ENCODE assay signal across 14 mouse cellular contexts in the genomic region with DNA sequence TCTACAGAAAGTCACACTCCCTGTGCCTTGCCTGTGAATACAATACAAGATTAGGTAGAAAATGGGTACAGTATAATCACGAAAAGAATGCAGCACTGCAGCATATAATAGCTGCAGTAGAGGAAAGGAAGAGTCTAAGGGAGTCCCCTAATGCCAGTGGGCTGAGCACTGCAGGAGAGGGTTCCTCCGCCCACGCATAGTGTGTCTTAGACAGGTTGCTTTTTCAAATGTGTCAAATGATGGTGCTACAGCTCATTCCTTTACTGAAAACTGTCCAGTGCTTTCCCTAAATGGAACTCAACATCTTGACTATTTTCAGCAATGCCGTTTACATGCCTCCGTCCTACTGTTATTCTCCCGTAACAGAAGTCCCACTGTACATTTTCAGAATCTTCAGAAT. TPM values are rescaled to one million over a fixed set of nuclear protein-coding genes. Genes with fewer than 3 reads are reported as not detected.
A peak's percentile ranks its signal among the peaks of the same experiment; 100 is the strongest.
DNase-seq lines count a peak whose midpoint lies in the region; ATAC-seq lines count a peak whose summit lies in the region.
"Not testable (repeated sequence)": the region's sequence is repeated elsewhere in the genome, so short reads cannot be mapped to it uniquely, and the experiment has no call there.
"Had no signal": no experiment of that assay in that cellular context is flagged by ENCODE, and none has a peak within 500 bp of the region (broad histone marks: within the 10 kb centered on the region; RNA-seq: fewer than 3 reads in every experiment).

No protein-coding gene starts in this region.

- H3K4me1 ChIP-seq in intestine, embryonic 14.5 days (replicated peaks; ENCODE audit: control insufficient read depth, insufficient read depth, low read length); midbrain, embryonic 10.5 days: not testable (repeated sequence)

- not testable (repeated sequence) for H3K36me3 ChIP-seq in intestine, embryonic 14.5 days (ENCODE audit: control insufficient read depth, insufficient read depth, low read length); midbrain, embryonic 10.5 days

- peak; percentile 34 for DNase-seq in CD4-positive helper T cell, adult 2 months (ENCODE audit: low read depth, low spot score)
- DNase-seq in R1 (ENCODE audit: low read depth, low spot score), result peak; percentile 1
- peak; percentile 5 for DNase-seq in gastrocnemius, postnatal 25 days
- peak; percentile 38 for DNase-seq in intestine, embryonic 14.5 days (ENCODE audit: low spot score)
- peak; percentile 56 to 90 for DNase-seq in left cerebral cortex, postnatal 25 days (ENCODE audit: low spot score in 2 of 2)
- DNase-seq in midbrain, embryonic 10.5 days (ENCODE audit: low spot score), result peak; percentile 9
- DNase-seq in right cerebral cortex, adult 2 months (ENCODE audit: low spot score in 2 of 2), result peak; percentile 65 to 67
- DNase-seq in thymus, postnatal 0 days (ENCODE audit: low spot score), result peak; percentile 0

- H3K9ac ChIP-seq in intestine, embryonic 14.5 days (ENCODE audit: low read length), result not testable (repeated sequence)

- not testable (repeated sequence) for H3K4me3 ChIP-seq in intestine, embryonic 14.5 days (ENCODE audit: low read depth, low read length); midbrain, embryonic 10.5 days

- not testable (repeated sequence) for H3K27me3 ChIP-seq in intestine, embryonic 14.5 days (replicated peaks; ENCODE audit: control insufficient read depth, insufficient read depth, low read length); midbrain, embryonic 10.5 days (ENCODE audit: low read depth, poor library complexity, severe bottlenecking)

- not testable (repeated sequence) for H3K9me3 ChIP-seq in intestine, embryonic 14.5 days (ENCODE audit: control insufficient read depth, low read length); midbrain, embryonic 10.5 days (replicated peaks)

- H3K4me2 ChIP-seq in intestine, embryonic 14.5 days (ENCODE audit: low read length), result not testable (repeated sequence)

- ATAC-seq in intestine, embryonic 14.5 days (replicated peaks; ENCODE audit: low FRiP score, low TSS enrichment, low read depth), result not testable (repeated sequence)

- 97% methylated on average over 3 of the region's 6 CpGs for WGBS in intestine, embryonic 14.5 days
- 91% methylated on average over 5 of the region's 6 CpGs for WGBS in midbrain, embryonic 10.5 days

- not testable (repeated sequence) for H3K27ac ChIP-seq in intestine, embryonic 14.5 days (ENCODE audit: low read depth); midbrain, embryonic 10.5 days (replicated peaks)

- intact Hi-C loops in left cerebral cortex, postnatal 25 days (cut with DNase I), result not testable (repeated sequence)

RNA-seq across cellular contexts. Expression of gene Gm21119, which starts 33.6 kb away (rescaled TPM):
- under 1 TPM; 0.29 to 0.36 TPM for total RNA-seq in gastrocnemius, postnatal 25 days (2021)
- 1.2 and 1.9 TPM in 2 replicates for polyA plus RNA-seq in intestine, embryonic 14.5 days (2014; fragmentation: Nextera tagmentation; extraction: Ambion mirVana)
- 1 to 10 TPM in 1 of 2 experiments, not detected in 1; 2.3 TPM for total RNA-seq in left cerebral cortex, postnatal 25 days (2021)
- not detected in 2 replicates for polyA plus RNA-seq in midbrain, embryonic 10.5 days (2016; fragmentation: Nextera tagmentation; extraction: Ambion mirVana)
- not detected in 2 replicates for polyA plus RNA-seq in thymus, postnatal 0 days (2015; fragmentation: Nextera tagmentation; extraction: Ambion mirVana)
- total RNA-seq: megakaryocyte progenitor cell, adult 5-6 weeks had no signal
- polyA plus RNA-seq: forebrain, embryonic 12.5 days; G1E; limb, embryonic 14.5 days; liver, embryonic 14.5 days; myocyte had no signal

Comparison
In these comparisons a context has a peak if more than half of its experiments do, and no peak if none do; other contexts are left out.
1. DNase-seq: peak in every context shown above with its lines; median percentile 73 in left cerebral cortex, postnatal 25 days; 66 in right cerebral cortex, adult 2 months; 38 in intestine, embryonic 14.5 days; 34 in CD4-positive helper T cell, adult 2 months; 9 in midbrain, embryonic 10.5 days; 5 in gastrocnemius, postnatal 25 days; 1 in R1; 0 in thymus, postnatal 0 days.